Mouse (Mus musculus) forelimb bud, embryonic 11.5 days (tissue): ENCODE data around the gene Gdf11.

ENCODE experiments used
- DNase-seq: peaks from one replicate; pipeline ENCODE4 v3.0.0-alpha.2; 2012; ENCODE audit warnings: low read depth, low spot score

Gdf11 gene

GRCm38 (mm10) chr10:128895437-128895836, 3.9 kb upstream of the Gdf11 start:
- DNase-seq: peak; percentile 95

GRCm38 (mm10) chr10:128892246-128892645, 728 bp upstream of the Gdf11 start:
- peak; percentile 28 for DNase-seq

- no peak for DNase-seq
Observed at GRCm38 (mm10) chr10:128890383-128891295, 879 bp downstream of the Gdf11 start.

- no peak for DNase-seq
Observed at GRCm38 (mm10) chr10:128889846-128890245, 1.7 kb downstream of the Gdf11 start.

- DNase-seq: peak; percentile 92
Observed at GRCm38 (mm10) chr10:128888941-128889827, 2.3 kb downstream of the Gdf11 start.

GRCm38 (mm10) chr10:128882067-128882466, 9.5 kb downstream of the Gdf11 start:
- DNase-seq: no peak

GRCm38 (mm10) chr10:128878811-128879210, 12.7 kb downstream of the Gdf11 start:
- no peak for DNase-seq

- no peak for DNase-seq
Observed at GRCm38 (mm10) chr10:128878291-128878690, 13.2 kb downstream of the Gdf11 start.

- no peak for DNase-seq
Observed at GRCm38 (mm10) chr10:128870341-128870740, 21.2 kb downstream of the Gdf11 start.

GRCm38 (mm10) chr10:128866518-128866917, 25.0 kb downstream of the Gdf11 start:
- no peak for DNase-seq

GRCm38 (mm10) chr10:128866042-128866441, 25.5 kb downstream of the Gdf11 start:
- DNase-seq: no peak

GRCm38 (mm10) chr10:128861176-128861575, 30.3 kb downstream of the Gdf11 start:
- DNase-seq: no peak

- DNase-seq: no peak
Observed at GRCm38 (mm10) chr10:128850339-128850738, 41.2 kb downstream of the Gdf11 start.

- DNase-seq: no peak
Observed at GRCm38 (mm10) chr10:128848426-128848825, 43.1 kb downstream of the Gdf11 start.

GRCm38 (mm10) chr10:128846664-128847063, 44.9 kb downstream of the Gdf11 start:
- no peak for DNase-seq

- peak; percentile 57 for DNase-seq
Observed at GRCm38 (mm10) chr10:128845516-128845915, 46.0 kb downstream of the Gdf11 start.

- no peak for DNase-seq
Observed at GRCm38 (mm10) chr10:128843260-128843659, 48.3 kb downstream of the Gdf11 start.

- DNase-seq: no peak
Observed at GRCm38 (mm10) chr10:128840612-128841011, 50.9 kb downstream of the Gdf11 start.

- no peak for DNase-seq
Observed at GRCm38 (mm10) chr10:128839434-128839833, 52.1 kb downstream of the Gdf11 start.

- no peak for DNase-seq
Observed at GRCm38 (mm10) chr10:128837400-128837799, 54.1 kb downstream of the Gdf11 start.
